Mouse (Mus musculus) adrenal gland (tissue): Measurements from ENCODE around the gene Slc5a1.

Experiments used
- intact Hi-C: fragments of 180-260 bp; cut with DNase I; formaldehyde crosslinking; loops from one replicate; pipeline ENCODE4 v1.15.1; 2025
- long read RNA-seq, 2 experiments: library from polyadenylated mRNA; unstranded; transcript quantifications; one replicate each; pipeline ENCODE4 v2.0.0; 2020; ENCODE audit warnings: borderline replicate concordance in 1 of 2; ENCODE audit not compliant: insufficient replicate concordance in 1 of 2

Slc5a1 gene
- long read RNA-seq, experiment 1, result 0 reads
- long read RNA-seq, experiment 2, result 0 reads

- intact Hi-C loops, result no loop called here
Observed at GRCm38 (mm10) chr5:33104025-33104481, at the start of gene Slc5a1. Gene Slc5a1 (plus strand): TSS chr5:33104219.

GRCm38 (mm10) chr5:33056126-33056765 is 47.8 kb upstream of the Slc5a1 start:
- intact Hi-C loops, result no loop called here

- intact Hi-C loops, result no loop called here
Observed at GRCm38 (mm10) chr5:33070071-33070470, 33.9 kb upstream of the Slc5a1 start.

DNA sequence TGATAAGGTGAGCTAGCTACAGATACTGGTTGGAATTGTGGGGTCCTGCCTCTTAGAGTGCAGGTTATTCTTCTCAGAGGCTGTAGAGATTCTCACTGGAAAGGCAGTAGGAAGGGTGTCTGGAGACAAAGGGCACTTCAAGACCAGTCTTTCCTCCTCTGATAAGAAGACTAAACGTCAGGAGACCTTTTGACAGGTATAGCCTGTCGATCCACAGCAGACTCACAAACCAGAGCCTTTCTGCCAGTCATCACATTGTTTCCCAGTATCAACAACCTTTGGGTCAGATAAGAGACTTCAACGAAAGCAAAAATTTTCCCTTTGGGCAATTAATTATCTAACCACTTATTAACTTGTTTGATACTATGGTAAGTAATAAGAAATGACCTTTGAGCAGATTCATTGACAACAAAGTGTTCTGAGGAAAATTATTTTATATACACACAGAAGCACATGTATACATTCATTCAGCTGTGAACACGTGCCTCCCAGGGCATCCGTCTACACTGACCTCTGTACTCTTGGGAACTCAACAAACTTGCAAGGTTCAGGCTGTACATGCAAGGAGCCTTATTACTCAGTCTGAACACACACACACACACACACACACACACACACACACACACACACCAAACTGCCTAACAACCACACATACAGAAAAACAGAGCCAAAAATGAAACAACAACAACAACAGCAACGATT is 27.4 kb upstream of the Slc5a1 start:
- intact Hi-C loops, result no loop called here

GRCm38 (mm10) chr5:33082896-33083295 is 21.1 kb upstream of the Slc5a1 start:
- intact Hi-C loops, result no loop called here

DNA sequence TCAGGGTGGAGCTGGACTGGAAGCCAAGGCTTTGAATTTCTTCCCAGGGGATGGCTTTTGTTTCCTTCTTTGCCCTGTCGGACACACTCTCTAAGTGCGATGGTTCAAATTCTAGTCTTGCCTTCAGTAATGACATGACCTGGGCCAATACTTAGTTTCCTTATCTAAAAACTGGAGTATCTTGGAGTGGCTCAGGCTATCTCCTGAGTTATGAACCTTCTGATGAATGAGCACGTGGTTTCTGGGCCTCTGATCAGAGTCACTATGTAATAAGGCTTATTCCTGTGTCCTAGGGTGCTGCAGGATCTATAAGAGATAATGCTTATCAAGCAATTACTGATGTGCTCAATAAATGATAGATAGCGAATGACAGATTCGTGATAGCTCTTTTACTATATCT is 19.4 kb upstream of the Slc5a1 start:
- intact Hi-C loops, result no loop called here

- intact Hi-C loops, result no loop called here
Observed at GRCm38 (mm10) chr5:33091342-33091741, 12.7 kb upstream of the Slc5a1 start.

DNA sequence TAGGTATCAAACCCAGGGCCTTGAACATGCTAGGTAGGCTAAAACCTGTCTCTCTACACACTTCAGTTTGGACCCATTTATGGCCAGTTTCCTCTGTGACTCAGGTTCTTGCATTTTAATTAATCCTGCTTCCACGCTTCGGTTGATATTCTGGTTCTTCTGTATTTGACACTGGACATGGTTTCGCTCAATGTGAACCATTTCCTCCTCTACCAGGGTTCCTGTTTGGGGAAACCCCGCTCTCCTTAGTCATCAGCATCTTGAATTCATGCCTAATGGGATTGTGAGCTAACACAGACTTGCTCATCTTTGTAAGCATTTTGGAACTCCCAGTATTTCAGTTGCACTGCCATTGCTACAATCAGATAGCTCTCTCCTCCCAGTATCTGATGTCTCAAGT is 8.7 kb upstream of the Slc5a1 start:
- intact Hi-C loops, result no loop called here

GRCm38 (mm10) chr5:33102369-33103055 is 1.5 kb upstream of the Slc5a1 start:
- intact Hi-C loops, result no loop called here

DNA sequence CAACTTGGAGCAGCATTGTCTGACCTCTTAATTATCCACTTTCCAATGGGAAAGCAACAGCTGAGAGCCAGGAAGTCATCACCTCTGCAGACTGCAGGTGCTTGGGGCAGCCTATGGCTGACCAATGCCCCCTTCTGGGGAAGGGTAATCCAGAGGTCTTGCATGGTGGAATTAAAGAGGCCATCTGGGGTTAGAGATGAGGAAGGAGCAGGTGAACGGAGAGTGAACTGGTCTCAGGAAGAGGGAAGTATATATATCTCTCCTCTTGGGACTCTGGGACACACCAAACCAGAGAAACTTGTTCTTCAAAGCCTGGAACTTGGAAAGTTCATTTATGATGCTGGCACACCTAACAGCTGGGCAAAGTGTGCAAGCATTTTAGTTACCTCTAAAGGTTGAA is 857 bp downstream of the Slc5a1 start:
- intact Hi-C loops, result no loop called here

DNA sequence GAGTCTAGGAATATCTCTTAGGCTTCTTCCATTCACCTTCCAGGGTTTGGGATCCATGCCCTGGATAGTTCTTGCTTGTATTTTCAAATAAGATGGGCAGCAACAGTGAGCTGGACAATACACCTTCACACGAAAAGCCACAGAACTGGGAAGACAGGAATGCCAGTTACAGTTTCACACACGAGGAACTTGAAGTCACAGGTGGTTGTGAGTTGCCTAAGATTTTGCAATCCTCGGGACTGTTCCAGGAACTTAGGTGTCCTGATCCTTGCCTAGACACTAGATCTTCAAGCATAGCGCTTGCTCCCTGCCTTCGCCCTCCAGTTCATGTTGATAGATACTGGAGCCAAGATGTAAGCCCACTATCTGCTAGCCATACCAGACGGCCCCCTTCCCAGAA is 1.6 kb downstream of the Slc5a1 start:
- intact Hi-C loops, result no loop called here

GRCm38 (mm10) chr5:33107056-33107455 is 3.0 kb downstream of the Slc5a1 start:
- intact Hi-C loops, result no loop called here

GRCm38 (mm10) chr5:33107778-33108405 is 3.9 kb downstream of the Slc5a1 start:
- intact Hi-C loops, result no loop called here

- intact Hi-C loops, result no loop called here
Observed at GRCm38 (mm10) chr5:33121871-33122315, 17.9 kb downstream of the Slc5a1 start.

GRCm38 (mm10) chr5:33123658-33124057 is 19.6 kb downstream of the Slc5a1 start:
- intact Hi-C loops, result no loop called here

GRCm38 (mm10) chr5:33125318-33125717 is 21.3 kb downstream of the Slc5a1 start:
- intact Hi-C loops, result no loop called here

- intact Hi-C loops, result no loop called here
Observed at GRCm38 (mm10) chr5:33134132-33134531, 30.1 kb downstream of the Slc5a1 start.

DNA sequence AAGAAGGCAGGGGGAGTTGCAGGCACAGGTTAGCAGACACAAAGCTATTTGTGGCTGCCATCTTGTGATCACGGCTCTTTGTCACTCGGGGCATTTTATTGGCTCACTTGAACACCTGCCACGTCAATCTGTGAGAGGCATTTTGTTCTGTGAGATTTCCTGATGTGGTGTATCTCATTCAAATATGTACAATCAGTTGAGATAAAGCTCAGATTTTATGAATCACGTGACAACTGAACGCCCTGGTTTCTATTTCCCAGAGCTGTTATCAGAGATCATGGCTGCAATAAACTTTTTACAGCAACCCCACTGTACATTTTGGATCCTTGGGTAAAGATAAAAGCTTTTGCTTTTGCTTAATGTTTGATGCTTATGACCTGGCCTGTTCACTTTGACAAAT is 31.6 kb downstream of the Slc5a1 start:
- intact Hi-C loops, result no loop called here

- intact Hi-C loops, result loop anchor here (1.0 kb wide), 1 partner anchor 103 kb away; no protein-coding TSS in a partner anchor
Observed at GRCm38 (mm10) chr5:33142790-33143455, 38.9 kb downstream of the Slc5a1 start.

DNA sequence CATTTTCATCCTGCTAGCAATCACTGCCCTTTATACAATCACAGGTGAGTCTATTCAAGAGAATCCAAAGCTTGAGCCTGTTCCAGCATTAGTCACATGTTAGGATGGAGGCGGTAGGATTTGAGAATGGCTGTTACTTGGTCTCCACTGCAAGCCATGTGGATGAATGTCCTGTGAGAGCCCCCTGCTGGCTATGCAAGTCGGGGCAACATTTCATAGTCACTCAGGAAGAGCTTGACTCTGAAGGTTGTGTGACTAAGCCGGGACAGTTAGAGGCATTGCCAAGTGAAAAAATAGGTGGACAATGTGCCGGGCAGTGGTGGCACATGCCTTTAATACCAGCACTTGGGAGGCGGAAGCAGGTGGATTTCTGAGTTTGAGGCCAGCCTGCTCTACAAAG is 40.0 kb downstream of the Slc5a1 start:
- intact Hi-C loops, result no loop called here

DNA sequence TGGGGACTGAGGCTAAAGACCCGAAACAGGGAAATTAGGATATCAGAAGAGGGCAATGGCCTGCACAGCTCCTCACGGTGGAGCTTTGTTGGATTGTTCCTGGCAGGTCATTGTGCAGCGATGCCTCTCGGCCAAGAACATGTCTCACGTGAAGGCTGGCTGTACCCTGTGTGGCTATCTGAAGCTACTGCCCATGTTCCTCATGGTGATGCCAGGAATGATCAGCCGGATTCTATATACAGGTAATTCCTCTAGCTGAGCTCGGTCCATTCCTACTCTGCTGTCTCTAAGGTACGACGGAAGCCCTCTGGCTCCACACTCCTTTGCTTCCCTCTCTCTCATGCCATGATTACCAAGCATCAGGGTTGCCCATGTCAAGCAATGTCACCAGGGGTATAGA is 42.8 kb downstream of the Slc5a1 start:
- intact Hi-C loops, result no loop called here
